Mouse (Mus musculus) splenic B cell, adult 2 months (primary cell): Measurements from ENCODE around the gene Btk.
A peak's percentile ranks its signal among the peaks of the same experiment; 100 is the strongest.
"Not testable (repeated sequence)": the region's sequence is repeated elsewhere in the genome, so short reads cannot be mapped to it uniquely, and the experiment has no call there.

Experiments used
- DNase-seq: peaks from one replicate; pipeline ENCODE4 v3.0.0-alpha.2; 2011; ENCODE audit warnings: low read depth, low spot score
- H3K27me3 ChIP-seq: 2 replicates; pipeline ENCODE4 v1.6.1; 2012; ENCODE audit warnings: mild to moderate bottlenecking, low read length, moderate library complexity, mixed read lengths; ENCODE audit not compliant: control insufficient read depth, poor library complexity, insufficient read depth, severe bottlenecking
- H3K36me3 ChIP-seq: 2 replicates; pipeline ENCODE4 v1.6.1; 2012; ENCODE audit warnings: mild to moderate bottlenecking, low read length, moderate library complexity, mixed read lengths; ENCODE audit not compliant: control insufficient read depth, poor library complexity, insufficient read depth, severe bottlenecking

The Btk gene

GRCm38 (mm10) chrX:134541955-134542308 lies 41.4 kb downstream of the Btk start:
- no peak for DNase-seq
- Histone ChIP-seq H3K36me3 (peaks cover 7% of the 10 kb centered on the region; the same call in 1 of the 2 replicates), H3K27me3 (no peaks in the 10 kb centered on the region)

GRCm38 (mm10) chrX:134541145-134541954 lies 42.0 kb downstream of the Btk start, which contains the start of gene Timm8a1:
Timm8a1 (minus strand) TSS chrX:134541865.
- peak; percentile 75 for DNase-seq
- Histone ChIP-seq H3K27me3 (no peaks in the 10 kb centered on the region), H3K36me3 (peaks cover 7% of the 10 kb centered on the region; the same call in 1 of the 2 replicates)

- Histone ChIP-seq H3K27me3 (no peaks in the 10 kb centered on the region), H3K36me3 (0 out of 2 replicates have a peak, but pooled peaks cover 3% of the 10 kb centered on the region)
- DNase-seq: peak; percentile 24
Observed at GRCm38 (mm10) chrX:134540414-134541135, 42.8 kb downstream of the Btk start.

GRCm38 (mm10) chrX:134539795-134540194 lies 43.6 kb downstream of the Btk start:
- not testable (repeated sequence) for H3K36me3 ChIP-seq, H3K27me3 ChIP-seq
- peak; percentile 68 for DNase-seq

GRCm38 (mm10) chrX:134533346-134533745 lies 50.0 kb downstream of the Btk start:
- no peaks in the 10 kb centered on the region for H3K27me3 ChIP-seq
- H3K36me3 ChIP-seq: no peaks in the 10 kb centered on the region
- no peak for DNase-seq

- H3K36me3 ChIP-seq: no peaks in the 10 kb centered on the region
- no peak for DNase-seq
- H3K27me3 ChIP-seq: no peaks in the 10 kb centered on the region
Observed at GRCm38 (mm10) chrX:134525260-134525659, 58.1 kb downstream of the Btk start.

GRCm38 (mm10) chrX:134523772-134524171 lies 59.6 kb downstream of the Btk start:
- Histone ChIP-seq H3K27me3 (no peaks in the 10 kb centered on the region), H3K36me3 (no peaks in the 10 kb centered on the region)
- no peak for DNase-seq

GRCm38 (mm10) chrX:134509473-134509872 lies 73.9 kb downstream of the Btk start:
- H3K36me3 ChIP-seq: no peaks in the 10 kb centered on the region
- peak; percentile 31 for DNase-seq
- H3K27me3 ChIP-seq: no peaks in the 10 kb centered on the region

- DNase-seq: no peak
- Histone ChIP-seq H3K27me3 (no peaks in the 10 kb centered on the region), H3K36me3 (no peaks in the 10 kb centered on the region)
Observed at GRCm38 (mm10) chrX:134507977-134508376, 75.4 kb downstream of the Btk start.

- Histone ChIP-seq H3K27me3 (no peaks in the 10 kb centered on the region), H3K36me3 (no peaks in the 10 kb centered on the region)
- DNase-seq: no peak
Observed at GRCm38 (mm10) chrX:134500651-134501050, 82.7 kb downstream of the Btk start.
